Mouse (Mus musculus) right cerebral cortex, postnatal 10 days (tissue): Measurements from ENCODE around the gene Olfr1251.
"Not testable (repeated sequence)": the region's sequence is repeated elsewhere in the genome, so short reads cannot be mapped to it uniquely, and the experiment has no call there.

Experiments used
- DNase-seq, 2 experiments: peaks; one replicate each; pipeline ENCODE4 v3.0.0; 2021; ENCODE audit warnings: low spot score in 2 of 2

Olfr1251 gene

DNA sequence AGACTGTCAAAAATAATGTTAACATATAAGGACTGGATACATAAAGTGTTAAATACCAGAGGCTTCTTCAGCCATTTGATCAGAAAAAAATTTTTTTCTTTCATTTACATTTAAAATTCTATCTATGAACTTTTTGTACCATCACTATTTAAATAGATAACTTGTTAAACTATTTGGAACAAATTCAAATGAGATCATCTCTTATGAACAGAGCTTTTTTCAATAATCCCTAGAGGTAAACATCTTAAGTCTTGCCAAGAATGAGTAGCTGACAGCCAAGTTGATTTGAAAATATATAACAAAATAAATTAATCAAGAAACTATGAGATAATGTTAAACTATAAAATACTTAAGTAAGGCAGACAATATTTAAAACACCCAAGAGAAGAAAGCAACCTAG lies at the start of gene Olfr1251:
Gene Olfr1251, minus strand, starts transcription at position 101 of the 400 bp plus-strand sequence.
- no peak for DNase-seq

- no peak for DNase-seq
These were observed 20.2 kb upstream of the Olfr1251 start for GRCm38 (mm10) chr2:89691980-89692379.

DNA sequence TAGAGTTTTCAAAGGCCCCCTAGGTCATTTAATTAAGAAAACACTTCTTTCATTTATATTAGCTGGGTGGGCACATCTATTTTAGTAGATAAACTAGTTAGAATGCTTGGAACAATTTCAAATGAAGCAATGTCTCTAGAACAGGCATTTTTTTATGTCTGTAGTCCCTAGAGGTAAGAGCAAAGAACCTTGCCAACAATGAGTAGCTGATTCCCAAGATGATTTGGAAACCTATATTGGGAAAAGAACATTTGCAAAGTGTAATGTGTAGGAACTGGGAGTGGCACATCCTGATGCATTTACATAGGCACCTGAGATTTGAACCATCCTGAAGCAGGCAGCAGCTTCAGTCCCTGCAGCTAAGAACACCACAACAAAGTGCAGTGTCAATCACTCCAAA lies 10.4 kb downstream of the Olfr1251 start, which contains the start of gene Olfr1250:
Gene Olfr1250, minus strand, starts transcription at position 101 of the 400 bp plus-strand sequence.
- DNase-seq = no peak

DNA sequence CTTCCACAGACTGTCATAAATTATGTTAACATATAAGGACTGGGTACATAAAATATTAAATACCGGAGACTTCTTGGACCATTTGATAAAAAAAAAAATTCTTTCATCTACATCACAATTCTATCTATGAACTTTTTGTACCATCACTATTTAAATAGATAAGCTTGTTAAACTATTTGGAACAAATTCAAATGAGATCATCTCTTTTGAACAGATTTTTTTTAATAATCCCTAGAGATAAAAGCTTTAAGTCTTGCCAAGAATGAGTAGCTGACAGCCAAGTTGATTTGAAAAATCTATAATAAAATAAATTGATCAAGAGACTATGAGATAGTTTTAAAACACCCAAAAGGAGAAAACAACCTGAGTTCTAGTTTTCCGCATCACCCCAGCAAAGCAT lies 36.9 kb downstream of the Olfr1251 start, which contains the start of gene Olfr1249:
Gene Olfr1249, minus strand, starts transcription at position 101 of the 400 bp plus-strand sequence.
- DNase-seq = no peak

DNA sequence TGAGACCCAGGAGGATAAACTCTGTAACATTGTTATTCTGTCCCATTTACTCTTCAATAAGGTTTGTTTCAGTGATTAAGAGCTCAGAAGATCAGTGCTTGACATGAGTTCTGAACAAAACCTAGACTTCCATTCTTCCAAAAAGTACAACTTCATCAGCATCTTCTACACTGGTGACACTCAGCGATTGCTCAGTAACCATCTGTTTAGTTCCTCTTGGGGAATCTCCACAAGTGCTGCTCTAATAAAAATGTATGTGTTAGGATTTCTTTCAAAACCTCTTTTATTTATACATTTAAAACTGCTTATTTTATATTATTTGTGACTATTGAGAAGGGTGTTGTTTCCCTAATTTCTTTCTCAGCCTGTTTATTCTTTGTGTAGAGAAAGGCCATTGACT lies 53.6 kb downstream of the Olfr1251 start, which contains the start of gene Olfr1248:
Gene Olfr1248, minus strand, starts transcription at position 101 of the 400 bp plus-strand sequence.
- not testable (repeated sequence) for DNase-seq
